7 mouse cellular contexts compared by ENCODE assay signal in the genomic region with DNA sequence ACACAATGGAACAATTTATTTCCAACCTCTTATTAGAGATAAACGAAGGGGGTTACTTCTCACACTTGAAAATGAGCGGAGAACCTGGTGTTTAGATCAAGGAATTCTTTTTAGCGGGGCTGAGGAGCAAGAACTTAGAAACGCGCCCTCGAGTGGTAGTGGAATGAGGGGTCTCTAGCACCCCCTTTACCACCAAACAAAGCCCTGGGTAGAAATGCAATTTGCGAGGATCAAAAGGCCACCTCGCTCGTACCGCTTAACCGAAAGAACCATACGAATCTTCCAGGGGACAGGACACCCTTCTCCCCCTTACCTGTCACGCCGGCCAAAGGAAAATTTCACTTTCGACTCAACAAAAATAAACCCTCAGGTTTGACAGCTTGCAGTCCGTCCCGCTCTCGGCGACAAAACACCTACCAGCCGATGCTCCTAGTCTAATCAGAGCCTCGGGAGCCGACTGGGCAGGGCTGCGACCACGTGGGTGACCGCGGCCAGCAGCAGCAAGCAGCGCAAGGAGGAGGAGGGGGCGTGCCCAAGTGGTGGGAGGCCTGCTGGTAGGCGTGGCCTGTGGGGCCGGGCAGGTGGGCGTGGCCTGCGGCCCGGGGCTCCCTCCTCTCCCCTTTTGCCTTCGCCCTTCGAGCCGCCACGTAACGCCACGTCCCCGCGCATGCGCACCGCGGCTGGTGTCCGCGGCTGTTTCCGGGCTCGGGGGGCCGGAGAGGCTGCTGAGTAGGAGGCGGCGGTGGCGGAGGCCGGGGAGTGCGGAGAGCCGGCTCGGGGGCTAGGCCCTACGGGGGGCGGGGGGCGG. TPM values are rescaled to one million over a fixed set of nuclear protein-coding genes. Genes with fewer than 3 reads are reported as not detected.
DNase-seq lines count a peak whose midpoint lies in the region; ATAC-seq and TF ChIP-seq lines count a peak whose summit lies in the region.

TSS of gene Uso1 (plus strand) at position 700 of the 808 bp plus-strand sequence.

- H3K27ac ChIP-seq in embryonic facial prominence, embryonic 10.5 days (replicated peaks) = peak within 1 kb of the TSS; percentile 91
- peak within 1 kb of the TSS; percentile 87 for H3K27ac ChIP-seq in intestine, postnatal 0 days (ENCODE audit: low read depth, low read length)
- H3K27ac ChIP-seq in midbrain, embryonic 12.5 days (replicated peaks) = peak within 1 kb of the TSS; percentile 81
- peak within 1 kb of the TSS; percentile 51 for H3K27ac ChIP-seq in small intestine, adult 2 months (ENCODE audit: insufficient read depth, low read depth, low read length)

- peaks cover 10% of the 10 kb centered on the region; the same call in 1 of the 2 replicates for H3K36me3 ChIP-seq in embryonic facial prominence, embryonic 10.5 days (replicated peaks)
- H3K36me3 ChIP-seq in intestine, postnatal 0 days (ENCODE audit: control insufficient read depth, insufficient read depth) = no peaks in the 10 kb centered on the region; the same call in 1 of the 2 replicates
- H3K36me3 ChIP-seq in midbrain, embryonic 12.5 days = no peaks in the 10 kb centered on the region
- H3K36me3 ChIP-seq in small intestine, adult 2 months (ENCODE audit: control insufficient read depth, insufficient read depth, low read length) = no peaks in the 10 kb centered on the region

- H3K4me2 ChIP-seq in intestine, postnatal 0 days (replicated peaks; ENCODE audit: low read depth) = peak within 1 kb of the TSS; percentile 71
- peak within 1 kb of the TSS; percentile 81 for H3K4me2 ChIP-seq in midbrain, embryonic 12.5 days (replicated peaks)

- peak within 1 kb of the TSS; percentile 89 for H3K4me3 ChIP-seq in embryonic facial prominence, embryonic 10.5 days
- peak within 1 kb of the TSS; percentile 80 for H3K4me3 ChIP-seq in intestine, postnatal 0 days (ENCODE audit: low read depth, low read length)
- peak within 1 kb of the TSS; percentile 92 for H3K4me3 ChIP-seq in midbrain, embryonic 12.5 days
- peak within 1 kb of the TSS; percentile 95 for H3K4me3 ChIP-seq in small intestine, adult 2 months (ENCODE audit: low read depth, low read length)

- intact Hi-C loops in left cerebral cortex, postnatal 4 days (cut with DNase I) = loop anchor here (5.0 kb wide), 1 partner anchor 55 kb away; the partner anchor contains the start of gene G3bp2

- peak; percentile 100 for DNase-seq in adrenal gland, postnatal 10 days
- peak; percentile 100 for DNase-seq in embryonic facial prominence, embryonic 10.5 days (ENCODE audit: low spot score)
- DNase-seq in gonadal fat pad, adult 2 months (ENCODE audit: low read depth) = peak; percentile 69
- DNase-seq in left cerebral cortex, postnatal 4 days = peak; percentile 100

- H3K4me1 ChIP-seq in embryonic facial prominence, embryonic 10.5 days = peaks cover 26% of the 10 kb centered on the region
- H3K4me1 ChIP-seq in intestine, postnatal 0 days (replicated peaks; ENCODE audit: control insufficient read depth, insufficient read depth, low read length) = 0 out of 2 replicates have a peak, but pooled peaks cover 4% of the 10 kb centered on the region
- peaks cover 26% of the 10 kb centered on the region for H3K4me1 ChIP-seq in midbrain, embryonic 12.5 days
- peaks cover 13% of the 10 kb centered on the region; the same call in 1 of the 2 replicates for H3K4me1 ChIP-seq in small intestine, adult 2 months (ENCODE audit: control insufficient read depth, insufficient read depth, insufficient read length, low read length)

- ATAC-seq in intestine, postnatal 0 days = peak; percentile 96
- peak; percentile 98 for ATAC-seq in midbrain, embryonic 12.5 days (ENCODE audit: low FRiP score, low read depth)

- TF ChIP-seq CTCF in intestine, postnatal 0 days (IDR thresholded peaks at IDR 0.05; ENCODE audit: low read depth) = peak; percentile 14; the same call in 1 of the 2 replicates
- TF ChIP-seq CTCF in small intestine, adult 2 months (IDR thresholded peaks at IDR 0.05; ENCODE audit: extremely low read depth, insufficient read length, insufficient replicate concordance, low read depth, low read length) = no peak

- 1% methylated on average over 59 of the region's 59 CpGs for WGBS in embryonic facial prominence, embryonic 10.5 days
- WGBS in intestine, postnatal 0 days = 1% methylated on average over 44 of the region's 59 CpGs
- WGBS in midbrain, embryonic 12.5 days = 2% methylated on average over 56 of the region's 59 CpGs
- WGBS in small intestine, adult 2 months = 1% methylated on average over 59 of the region's 59 CpGs

- H3K27me3 ChIP-seq in embryonic facial prominence, embryonic 10.5 days (replicated peaks; ENCODE audit: low read depth, poor library complexity, severe bottlenecking) = no peaks in the 10 kb centered on the region; the same call in 1 of the 2 replicates
- H3K27me3 ChIP-seq in intestine, postnatal 0 days (replicated peaks; ENCODE audit: control insufficient read depth, insufficient read depth, low read length) = no peaks in the 10 kb centered on the region
- H3K27me3 ChIP-seq in midbrain, embryonic 12.5 days = no peaks in the 10 kb centered on the region
- no peaks in the 10 kb centered on the region for H3K27me3 ChIP-seq in small intestine, adult 2 months (ENCODE audit: control insufficient read depth, insufficient read depth, low read length)

- H3K9ac ChIP-seq in intestine, postnatal 0 days (ENCODE audit: low read depth, low read length) = peak within 1 kb of the TSS; percentile 90
- peak within 1 kb of the TSS; percentile 91 for H3K9ac ChIP-seq in midbrain, embryonic 12.5 days (replicated peaks)

- no peaks in the 10 kb centered on the region for H3K9me3 ChIP-seq in embryonic facial prominence, embryonic 10.5 days
- H3K9me3 ChIP-seq in intestine, postnatal 0 days (ENCODE audit: control insufficient read depth) = no peaks in the 10 kb centered on the region
- H3K9me3 ChIP-seq in midbrain, embryonic 12.5 days = no peaks in the 10 kb centered on the region

- peak; percentile 88 for TF ChIP-seq POLR2A in small intestine, adult 2 months (IDR thresholded peaks at IDR 0.05; ENCODE audit: low read depth, low read length)

RNA-seq across cellular contexts. Expression of gene Uso1, which starts in this region (rescaled TPM):
- 10 to 100 TPM; 64.1 to 71.5 TPM for total RNA-seq in adrenal gland, postnatal 10 days (2021)
- 36.8 and 38.0 TPM in 2 replicates for polyA plus RNA-seq in embryonic facial prominence, embryonic 10.5 days (2016; fragmentation: Nextera tagmentation; extraction: Ambion mirVana)
- 55.8 and 57.1 TPM in 2 replicates for polyA plus RNA-seq in gonadal fat pad, adult 2 months (2012; rRNA removed)
- 61.5 and 68.8 TPM in 2 replicates for polyA plus RNA-seq in intestine, postnatal 0 days (2015; fragmentation: Nextera tagmentation; extraction: Ambion mirVana)
- 10 to 100 TPM; 62.2 to 65.0 TPM for total RNA-seq in left cerebral cortex, postnatal 4 days (2021)
- polyA plus RNA-seq in midbrain, embryonic 12.5 days (2016; fragmentation: Nextera tagmentation; extraction: Ambion mirVana) = 50.5 and 52.0 TPM in 2 replicates
- polyA plus RNA-seq in small intestine, adult 2 months (2012; rRNA removed) = 15.7 and 25.1 TPM in 2 replicates

Comparison
In these comparisons a context has a peak if more than half of its experiments do, and no peak if none do; other contexts are left out.
1. Peak in every context shown above with its lines: DNase-seq, ATAC-seq, H3K4me3 ChIP-seq and H3K27ac ChIP-seq.